Mouse (Mus musculus) cerebellum, postnatal 4 days (tissue): ENCODE measurements around the gene Gm28048.

Experiments used
- DNase-seq, 2 experiments: peaks; one replicate each; pipeline ENCODE4 v3.0.0; 2022; ENCODE audit warnings: low spot score in 2 of 2, mixed read lengths in 1 of 2

Gene Gm28048

DNA sequence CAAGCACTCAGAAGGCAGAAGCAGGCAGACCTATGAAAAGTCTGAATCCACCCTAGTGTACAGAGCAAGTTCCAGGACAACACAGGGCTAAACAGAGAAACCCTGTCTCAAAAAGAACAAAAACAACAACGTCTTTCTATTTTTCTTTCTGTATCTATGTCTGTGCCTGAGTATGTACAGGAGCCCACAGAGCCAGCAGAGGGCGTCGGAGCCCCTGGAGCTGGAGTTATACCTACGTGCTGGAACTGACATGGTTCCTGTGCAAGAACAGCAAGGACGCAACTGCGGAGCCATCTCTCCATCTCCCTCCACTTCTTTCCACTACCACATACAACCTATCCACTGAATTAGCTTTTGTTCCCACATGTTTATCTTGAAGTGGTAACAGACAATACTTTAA is 31.8 kb downstream of the Gm28048 start:
- no peak for DNase-seq

DNA sequence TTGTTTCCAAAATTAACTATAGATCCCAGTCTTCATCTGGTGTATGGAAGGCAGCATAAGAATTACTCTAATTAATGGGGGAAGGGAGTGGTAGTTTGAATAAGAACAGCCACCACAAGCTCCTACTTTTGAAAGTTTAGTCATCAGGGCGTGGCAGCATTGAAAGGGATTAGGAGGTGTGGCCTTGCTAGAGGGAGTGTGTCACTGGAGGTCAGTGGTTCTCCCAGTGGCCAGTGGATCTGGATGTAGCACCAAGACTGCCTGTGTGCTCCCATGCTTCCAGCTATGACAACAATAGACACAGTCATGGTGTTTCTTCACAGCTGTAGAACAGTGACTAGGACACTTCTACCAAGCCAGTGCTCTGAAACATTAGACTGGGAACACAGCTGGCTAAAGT is 32.8 kb downstream of the Gm28048 start:
- DNase-seq: no peak

DNA sequence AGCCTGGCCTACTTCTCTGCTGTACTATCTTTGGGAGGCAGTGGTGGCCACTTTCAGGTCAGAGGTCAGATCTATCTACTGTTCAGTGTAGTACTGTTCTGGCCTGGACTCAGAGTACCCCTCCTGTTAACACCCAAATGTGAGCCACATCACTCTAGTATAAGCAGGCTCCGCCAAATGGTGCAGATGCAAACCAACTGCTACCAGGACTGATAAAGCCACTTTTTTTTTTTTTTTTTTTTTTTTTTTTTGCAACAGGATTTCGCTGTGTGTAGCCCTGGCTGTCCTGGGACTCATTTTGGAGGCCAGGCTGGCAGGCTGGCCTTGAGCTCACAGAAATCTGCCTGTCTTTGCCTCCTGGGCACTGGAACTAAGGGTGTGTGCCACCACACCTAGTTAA is 42.9 kb downstream of the Gm28048 start:
- DNase-seq: no peak

DNA sequence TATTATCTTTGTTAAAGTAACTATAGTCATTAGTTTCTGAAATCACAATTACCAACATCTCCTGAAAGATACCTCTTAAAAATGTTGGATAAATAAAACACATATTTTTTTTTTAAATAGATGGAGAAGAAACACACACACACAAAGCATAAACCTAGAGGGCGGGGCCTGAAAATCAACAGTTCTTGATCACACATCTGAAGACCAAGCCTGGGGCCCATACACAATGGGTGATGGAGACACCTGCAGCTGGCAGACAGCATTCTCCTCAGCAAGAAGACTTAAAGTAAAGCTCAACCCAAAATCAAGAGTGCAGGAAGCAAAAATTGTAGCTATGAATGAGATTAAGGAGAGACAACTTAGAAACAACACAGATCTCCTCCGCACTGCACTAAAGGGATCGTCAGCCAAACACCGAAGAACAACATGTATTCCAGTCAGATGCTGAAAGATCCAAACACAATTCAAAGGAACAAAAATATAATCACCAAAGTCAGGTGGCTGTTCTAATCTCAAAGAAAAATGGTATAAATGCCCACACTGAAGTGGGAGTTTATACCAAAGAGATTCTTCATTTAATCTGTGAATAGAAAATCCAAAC is 44.1 kb downstream of the Gm28048 start:
- no peak for DNase-seq

DNA sequence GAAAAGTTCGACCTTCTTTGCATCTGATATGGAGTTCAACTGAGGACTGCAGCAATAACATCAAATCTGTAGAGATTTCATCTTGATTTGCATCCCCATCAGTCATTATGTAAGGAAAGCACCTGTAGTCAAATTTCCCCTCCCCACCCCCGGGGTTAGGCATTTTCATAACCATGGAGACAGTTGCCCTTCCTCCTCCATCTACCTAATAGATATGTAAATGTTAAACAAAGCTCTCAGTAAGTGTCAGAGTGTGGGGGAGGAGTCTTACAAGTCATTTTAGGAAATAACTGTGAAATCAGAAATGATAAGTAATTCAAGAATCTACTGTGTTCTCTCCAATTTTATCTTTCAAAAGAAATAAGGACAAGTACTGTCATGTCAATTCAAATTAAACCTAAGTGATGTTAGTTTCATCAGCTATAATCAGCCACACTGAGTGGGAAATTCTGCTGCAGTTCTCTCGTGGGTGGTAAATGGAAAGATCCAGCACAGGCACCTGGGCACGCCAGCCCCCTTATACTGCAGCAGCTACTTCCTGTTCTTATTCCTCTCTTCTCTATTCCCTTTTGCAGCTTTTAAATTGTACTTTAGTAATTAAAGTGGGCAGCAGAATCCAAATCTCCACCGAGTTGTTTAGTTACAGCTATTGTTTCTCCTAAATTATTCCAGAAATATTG is 45.3 kb downstream of the Gm28048 start:
- no peak for DNase-seq

DNA sequence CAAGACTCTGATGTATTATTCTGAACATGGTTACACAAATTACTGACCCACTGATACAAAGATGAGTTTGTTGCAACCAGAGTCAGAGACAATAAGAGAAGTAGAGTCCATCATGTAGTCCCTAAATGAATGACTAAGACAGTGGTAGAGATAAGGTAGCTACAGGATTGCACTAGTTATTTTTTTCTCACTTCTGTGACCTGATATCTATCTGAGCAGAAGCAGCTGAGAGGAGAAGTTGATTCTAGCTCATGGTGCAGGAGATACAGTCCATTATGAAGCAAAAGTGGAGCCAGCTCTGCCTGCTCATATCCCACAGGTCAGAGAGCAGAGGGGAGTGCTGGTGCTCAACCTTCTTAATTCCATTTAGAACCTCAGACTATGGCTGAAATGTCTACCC is 49.7 kb downstream of the Gm28048 start:
- DNase-seq: no peak

DNA sequence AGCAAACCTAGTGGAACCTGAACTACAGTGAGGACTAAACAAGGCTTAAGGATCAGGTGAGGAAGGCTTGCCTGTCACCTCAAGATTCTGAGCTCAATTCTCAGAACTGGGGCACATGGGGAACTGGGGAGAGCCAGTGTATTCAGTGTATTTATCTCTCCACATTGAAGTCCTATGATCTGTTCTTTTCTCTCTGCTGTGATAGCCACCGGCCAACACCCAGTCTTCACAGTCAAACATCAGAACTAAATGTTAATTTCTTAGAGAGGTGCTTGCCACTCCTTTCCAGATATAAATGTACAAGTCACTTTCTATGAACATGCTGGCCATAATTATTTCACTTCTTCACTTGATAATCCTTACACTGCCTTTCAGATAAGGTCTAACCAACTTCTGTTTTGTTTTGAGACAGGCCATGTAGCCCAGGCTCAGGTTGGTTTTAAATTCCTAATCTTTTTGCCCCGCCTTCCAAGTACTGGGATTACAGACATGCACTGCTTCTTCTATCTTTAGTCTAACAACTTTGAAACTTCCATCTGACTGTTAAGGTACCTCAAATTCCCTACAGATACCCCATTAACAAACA is 50.5 kb downstream of the Gm28048 start:
- no peak for DNase-seq

DNA sequence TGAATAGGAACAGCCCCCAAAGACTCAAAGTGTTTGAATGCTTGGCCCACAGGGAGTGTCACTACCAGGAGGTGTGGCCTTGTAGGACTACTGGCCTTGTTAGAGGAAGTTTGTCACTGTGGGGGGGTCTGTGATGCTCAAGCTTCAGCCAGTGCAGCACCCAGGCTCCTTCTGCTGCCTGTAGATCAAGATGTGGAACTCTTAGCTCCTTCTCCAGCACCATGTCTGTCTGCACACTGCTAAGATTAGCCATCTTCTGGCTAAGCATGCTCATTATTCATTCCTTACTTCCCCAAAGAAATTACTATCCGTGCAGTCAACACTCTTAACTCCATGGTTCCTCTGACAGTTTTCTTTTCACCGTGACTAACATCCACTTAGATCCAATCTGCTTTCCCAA is 51.8 kb downstream of the Gm28048 start:
- no peak for DNase-seq

DNA sequence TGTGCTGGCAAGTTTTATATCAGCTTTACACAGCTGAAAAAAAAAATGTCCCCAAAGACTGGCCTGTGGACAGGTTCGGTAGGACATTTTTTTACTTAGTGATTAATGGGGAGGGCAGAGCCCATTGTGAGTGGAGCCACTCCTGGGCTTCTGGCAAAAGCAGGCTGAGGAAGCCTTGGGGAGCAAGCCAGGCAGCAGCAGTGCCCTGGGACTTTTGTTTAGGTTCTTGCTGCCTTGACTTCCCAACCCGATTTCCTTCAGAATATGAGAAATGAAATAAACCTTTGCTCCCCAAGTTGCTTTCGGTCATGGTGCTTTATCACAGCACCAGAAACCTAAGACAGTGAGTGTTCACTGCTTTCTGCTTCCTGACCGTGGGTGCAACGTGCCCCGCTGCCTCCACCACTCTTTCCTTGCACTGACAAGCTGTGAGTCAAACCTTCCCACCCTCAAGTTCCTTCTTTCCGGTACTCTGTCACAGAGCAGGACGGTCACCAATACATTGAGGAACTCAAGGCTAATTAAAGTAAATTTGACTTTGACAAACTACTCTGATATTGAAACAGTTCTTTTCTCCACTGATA is 53.2 kb downstream of the Gm28048 start:
- no peak for DNase-seq

DNA sequence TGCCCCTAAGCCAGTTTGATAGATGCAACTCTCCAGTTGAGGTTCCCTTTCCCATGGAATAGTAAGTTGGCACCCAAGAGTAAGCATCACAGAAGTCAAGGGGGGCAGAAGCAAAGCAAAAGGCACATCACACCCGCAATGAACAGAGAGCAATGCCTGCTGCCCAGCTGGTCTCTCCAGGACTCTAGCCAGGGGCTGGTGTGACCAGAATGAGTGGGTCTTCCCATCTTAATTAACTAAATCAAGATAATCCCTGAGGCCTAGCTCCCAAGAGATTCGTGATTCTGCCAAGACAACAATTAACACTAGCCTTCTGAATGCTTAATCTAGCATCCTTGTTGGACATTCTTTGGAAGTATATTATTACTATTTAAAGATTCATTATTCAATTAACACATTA is 58.3 kb downstream of the Gm28048 start:
- no peak for DNase-seq

DNA sequence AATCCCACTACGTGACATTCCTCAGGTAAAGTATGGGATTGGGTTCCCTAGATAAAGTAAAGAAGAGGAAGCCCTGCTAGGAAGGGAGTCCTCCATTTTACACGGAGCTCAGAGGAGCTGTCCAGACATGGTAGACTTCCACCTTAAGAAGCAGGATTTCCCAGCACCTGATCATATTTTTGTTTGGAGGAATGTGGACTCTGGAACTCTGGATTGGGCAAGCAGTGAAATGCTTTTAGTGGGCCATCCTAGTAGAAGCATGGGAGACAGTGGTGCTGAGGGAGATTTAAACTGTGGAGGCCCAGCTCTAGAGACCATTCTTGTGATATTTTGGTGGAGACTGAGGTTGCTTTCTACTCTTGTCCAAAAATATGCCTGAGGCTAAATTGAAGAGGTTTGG is 59.3 kb downstream of the Gm28048 start:
- DNase-seq: no peak

DNA sequence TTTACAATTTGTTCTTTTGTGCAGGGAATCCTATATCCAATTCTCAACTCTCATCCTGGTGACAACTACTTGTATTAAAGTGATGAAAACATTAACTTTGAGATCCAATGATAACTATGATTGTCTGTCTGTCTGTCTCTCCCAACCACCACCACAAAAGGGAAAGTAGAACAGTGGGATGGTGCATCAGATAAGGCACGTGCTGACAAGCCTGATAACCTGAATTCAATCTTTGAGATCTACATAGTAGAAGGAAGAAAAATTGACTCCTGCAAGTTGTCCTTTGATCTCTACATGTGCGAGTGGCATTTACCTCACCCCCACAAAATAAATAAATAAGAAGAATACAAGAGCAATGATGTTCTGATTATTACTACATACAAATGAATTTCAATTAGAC is 62.6 kb downstream of the Gm28048 start:
- no peak for DNase-seq

DNA sequence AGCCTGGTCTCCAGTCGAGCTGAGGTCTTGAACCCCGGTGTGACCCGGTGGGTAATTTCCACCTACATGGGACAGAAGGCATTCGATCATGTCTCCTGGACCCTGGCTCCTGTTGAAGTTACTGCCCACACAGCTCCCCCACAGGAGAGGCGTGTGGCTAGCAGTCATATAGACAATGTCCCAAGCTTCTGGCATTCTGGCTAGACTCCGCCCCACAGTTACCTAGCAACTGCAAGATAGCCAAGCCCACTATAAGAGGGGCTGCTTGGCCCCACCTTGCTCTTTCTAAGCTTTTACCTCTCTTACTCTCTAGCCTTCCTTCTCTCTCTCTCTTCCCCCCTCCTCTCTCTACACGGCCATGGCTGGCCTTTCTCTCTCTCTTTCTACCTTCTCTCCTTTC is 64.1 kb downstream of the Gm28048 start:
- no peak for DNase-seq

DNA sequence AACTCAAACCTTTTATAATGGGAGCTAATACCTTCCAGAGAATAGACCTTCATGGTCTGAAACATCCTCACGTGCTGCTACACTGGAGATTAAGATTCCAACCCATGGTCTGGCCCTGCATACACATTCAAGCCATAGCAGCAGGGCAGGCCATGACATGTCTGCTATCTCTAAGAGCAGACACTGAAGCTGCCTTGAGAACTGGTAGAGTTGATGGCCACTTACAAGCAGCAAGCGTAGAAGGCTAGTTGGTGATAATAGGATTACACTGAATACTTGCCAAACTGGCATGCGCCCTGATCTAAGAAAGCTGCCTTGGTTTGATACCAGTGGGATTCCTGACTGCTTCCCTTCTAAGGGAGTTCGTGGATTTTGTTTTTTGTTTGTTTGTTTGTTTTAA is 68.1 kb downstream of the Gm28048 start:
- DNase-seq: no peak

DNA sequence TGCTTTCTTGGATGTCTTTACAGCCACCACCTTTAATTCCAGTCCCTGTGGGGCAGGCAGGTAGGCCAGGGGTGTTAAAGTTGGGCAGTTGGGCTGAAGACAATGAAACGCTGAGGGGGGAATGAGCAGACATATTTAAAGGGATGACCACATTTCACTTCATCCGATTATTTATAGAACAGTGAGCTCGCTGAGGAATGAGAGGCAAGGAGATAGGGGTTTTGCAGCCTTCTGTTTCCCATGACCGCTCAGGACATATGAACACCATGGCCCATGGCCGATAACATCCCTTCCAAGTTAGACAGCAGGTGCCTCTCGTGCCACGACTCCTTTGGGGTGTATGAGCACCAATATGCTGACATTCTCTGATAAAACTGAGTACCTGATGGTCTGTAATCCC is 70.1 kb downstream of the Gm28048 start:
- no peak for DNase-seq

DNA sequence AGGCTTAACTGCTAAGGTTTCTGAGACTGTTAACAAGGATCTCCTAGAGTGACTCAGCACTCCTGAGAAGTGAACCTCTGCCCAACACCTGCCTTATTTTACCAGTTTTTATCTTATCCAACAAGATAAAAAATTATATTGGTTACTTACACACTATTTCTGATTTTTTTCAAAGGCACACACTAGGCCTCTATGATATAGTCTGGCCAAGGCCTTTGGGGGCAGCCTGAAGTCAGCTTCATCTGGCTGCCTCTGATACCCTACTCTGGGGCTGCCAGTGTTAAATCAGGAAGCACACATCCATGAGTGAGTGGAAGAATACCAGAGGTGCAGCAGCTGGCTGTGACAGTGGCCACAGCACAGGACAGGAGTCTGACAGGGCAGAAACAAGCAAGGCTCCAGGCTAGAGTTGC is 75.4 kb downstream of the Gm28048 start:
- no peak for DNase-seq

DNA sequence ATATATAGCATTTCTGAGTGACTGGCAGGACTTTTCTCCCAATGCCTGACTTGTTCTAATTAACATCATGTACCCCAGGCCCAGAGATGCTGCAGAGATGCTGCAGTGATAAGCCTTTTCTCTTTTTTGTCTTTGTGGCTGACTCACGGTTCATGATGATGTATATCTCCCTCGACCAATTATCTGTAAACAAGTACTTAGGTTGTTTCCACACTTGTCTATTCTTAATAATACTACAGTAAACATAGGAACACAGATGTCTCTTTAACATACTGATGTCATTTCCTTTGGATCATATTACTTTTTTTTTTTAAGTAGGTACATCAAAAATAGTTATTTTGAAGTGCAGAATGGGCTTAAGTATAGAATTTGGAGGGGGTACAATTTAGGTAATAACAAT is 79.0 kb downstream of the Gm28048 start:
- no peak for DNase-seq

DNA sequence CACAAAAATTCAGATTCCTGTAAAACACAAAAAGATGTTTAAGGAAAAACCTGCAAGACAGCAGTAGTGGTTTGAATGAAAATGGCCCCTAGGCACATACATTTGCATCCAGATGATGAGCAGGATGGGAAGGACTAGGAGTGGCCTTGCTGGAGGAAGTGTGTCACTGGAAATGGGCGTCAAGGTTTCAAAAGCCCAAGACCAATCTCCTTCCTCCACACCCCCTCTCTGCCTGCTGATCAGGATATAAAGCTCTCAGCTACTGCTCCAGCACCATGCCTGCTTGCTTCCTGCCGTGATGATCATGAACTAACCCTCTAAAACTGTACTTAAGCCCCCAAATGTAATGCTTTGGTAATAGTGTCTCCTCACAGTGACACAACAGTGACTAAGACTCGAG is 81.8 kb downstream of the Gm28048 start:
- no peak for DNase-seq

DNA sequence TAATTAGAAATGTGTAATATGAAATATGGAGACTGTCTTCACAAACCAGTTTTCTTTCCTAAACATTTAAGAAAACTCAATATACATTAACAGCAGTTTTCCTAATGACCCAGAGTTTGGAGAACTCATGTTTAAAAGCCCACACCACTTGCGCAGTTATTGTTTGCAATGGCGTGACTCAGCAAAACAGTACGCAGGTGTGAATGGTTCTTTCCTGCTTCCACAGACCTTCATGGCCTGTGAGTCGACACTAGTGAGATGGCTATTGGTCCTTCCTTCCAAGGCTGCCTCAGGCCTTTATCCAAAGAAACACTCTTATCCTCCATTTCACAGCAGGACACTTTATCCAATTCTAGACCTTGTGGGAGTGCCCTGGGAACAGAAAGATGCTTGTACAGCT is 84.2 kb downstream of the Gm28048 start:
- DNase-seq: no peak

DNA sequence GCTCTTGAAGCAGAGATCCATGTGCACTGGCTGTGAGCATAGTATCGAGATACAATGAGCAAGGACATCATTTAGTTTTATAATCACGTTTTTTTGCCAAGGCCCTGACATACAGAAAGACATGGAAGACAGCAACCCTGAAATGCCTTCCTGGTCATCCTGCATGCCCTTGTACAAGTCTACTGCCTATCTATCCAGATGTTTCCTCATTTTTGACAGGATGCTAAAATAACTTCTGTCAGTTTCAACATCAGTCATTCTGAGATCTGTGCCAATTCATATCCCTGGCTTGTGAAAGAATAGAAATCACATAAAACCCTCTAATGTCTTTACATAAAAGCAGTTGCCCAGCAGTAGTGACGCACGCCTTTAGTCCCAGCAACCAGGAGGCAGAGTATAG is 84.8 kb downstream of the Gm28048 start:
- DNase-seq: no peak

DNA sequence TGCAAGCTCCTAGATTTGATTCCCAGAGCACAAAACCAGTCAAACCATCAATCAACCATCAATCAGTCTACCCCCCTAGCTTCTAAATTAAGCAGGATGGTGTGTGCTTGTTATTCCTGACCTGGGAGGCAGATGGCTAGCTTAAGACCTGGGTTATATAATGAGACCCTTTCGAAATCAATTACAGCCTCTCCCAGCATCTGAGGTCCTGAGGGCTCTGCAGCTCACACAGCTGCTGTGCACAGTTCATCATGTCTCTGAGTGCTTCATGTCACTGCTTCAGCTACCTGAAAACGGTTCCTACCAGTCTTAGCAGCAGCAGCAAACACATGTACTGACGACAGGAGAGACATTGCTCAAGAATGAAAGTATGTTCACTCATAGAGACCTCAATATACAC is 88.8 kb downstream of the Gm28048 start:
- DNase-seq: no peak

DNA sequence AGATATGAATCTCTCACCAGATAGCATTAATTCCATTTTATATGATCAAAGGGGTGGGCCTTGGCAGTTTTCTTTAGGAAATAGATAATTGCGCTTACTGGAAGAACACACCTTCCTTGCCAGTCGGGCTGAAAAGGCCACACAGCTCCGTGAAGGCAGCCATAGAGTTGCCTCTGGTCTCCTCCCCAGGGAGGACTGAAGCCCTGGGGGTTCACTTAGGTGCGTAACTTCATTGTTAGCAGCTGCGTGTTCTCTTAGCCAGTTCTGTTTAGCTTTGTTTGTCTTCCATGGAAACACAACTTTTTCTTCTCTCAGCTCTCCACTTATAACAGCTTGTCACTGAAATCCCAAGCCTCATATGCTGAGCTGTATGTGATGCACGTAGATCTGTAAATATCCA is 89.4 kb downstream of the Gm28048 start:
- DNase-seq: no peak

DNA sequence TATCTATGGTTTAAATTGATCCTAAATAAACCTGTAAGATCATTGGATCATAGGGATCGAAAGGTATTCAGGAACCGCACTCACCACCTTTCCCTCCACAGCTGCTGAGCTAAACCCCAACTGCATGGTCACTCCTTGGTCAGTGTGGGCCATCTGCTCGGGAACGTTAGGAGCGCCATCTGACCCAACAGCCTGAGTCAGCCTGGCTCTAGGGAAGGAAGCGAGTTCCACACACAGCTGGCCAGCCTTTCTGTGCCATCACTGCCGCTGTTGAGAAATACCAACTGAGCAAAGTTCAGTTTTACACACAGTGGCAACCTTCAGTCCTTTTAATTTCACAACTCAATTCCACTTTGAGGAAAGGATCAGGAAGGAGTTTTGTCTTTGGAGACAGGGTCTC is 90.0 kb downstream of the Gm28048 start:
- DNase-seq: no peak
